Mouse (Mus musculus): ENCODE results near the gene Ppp5c. TPM values are rescaled to one million over a fixed set of nuclear protein-coding genes. Genes with fewer than 3 reads are reported as not detected.

Ppp5c gene
- total RNA-seq, 4 experiments from 2014 or later: 95.4 to 106 (median 99.0) TPM

DNA sequence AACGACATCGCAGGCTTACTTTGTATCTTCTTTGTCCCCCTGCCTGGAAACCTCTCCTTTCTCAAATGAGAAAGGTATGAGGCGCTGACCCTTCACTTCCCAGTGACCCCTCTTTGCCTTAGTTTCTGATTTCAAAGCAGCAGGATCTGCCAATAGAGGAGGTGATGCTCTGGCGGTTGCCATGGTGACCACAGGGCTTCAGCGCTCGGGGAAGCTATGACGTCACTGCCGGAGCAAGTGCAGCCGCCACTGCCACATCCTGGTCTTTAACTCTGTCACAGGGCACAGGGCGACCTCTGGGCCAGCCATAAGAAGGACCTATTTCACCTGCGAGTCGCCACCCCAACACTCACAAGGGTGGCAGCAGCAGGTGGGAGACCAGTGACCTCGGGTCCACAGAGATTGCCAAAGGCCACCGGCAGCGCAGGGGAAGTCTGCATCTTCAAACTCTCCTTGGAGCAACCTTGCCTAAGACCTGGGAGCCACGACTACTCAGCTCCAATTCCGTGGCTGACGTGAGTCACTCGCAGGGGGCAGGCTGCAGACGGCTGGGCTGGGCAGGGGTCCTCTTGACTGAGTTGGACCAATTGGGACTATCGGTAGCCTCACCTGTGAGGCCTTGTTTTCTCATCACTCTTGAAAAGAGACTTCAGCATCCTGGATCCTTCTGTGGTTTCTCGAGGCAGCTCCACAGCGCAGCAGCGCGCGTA, 44.7 kb downstream of the Ppp5c start, which contains the start of gene Gm42372:
Gene Gm42372 (plus strand): TSS at position 228 of the 710 bp plus-strand sequence.
- DNase-seq (ENCODE audit: low spot score): no peak

DNA sequence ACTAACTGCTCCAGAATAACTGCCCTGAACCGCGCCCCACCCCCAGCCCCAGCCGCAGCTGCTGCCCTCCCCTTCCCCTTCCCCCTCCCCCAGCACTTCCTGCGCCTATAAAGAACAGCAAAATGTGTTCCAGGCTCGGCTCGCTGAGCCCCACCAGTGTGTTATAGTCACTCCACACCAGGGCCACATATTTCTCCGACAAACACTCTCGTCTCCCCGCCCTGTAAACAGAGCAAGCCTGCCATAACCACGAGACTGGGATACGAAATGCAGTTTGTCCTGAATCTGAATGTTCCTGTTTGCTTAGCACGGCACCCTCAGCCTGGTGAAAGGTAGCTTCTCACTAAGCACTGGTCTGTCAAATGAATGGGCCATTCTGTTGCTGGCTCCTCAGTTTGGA, 47.4 kb downstream of the Ppp5c start:
- DNase-seq (ENCODE audit: low spot score): no peak

DNA sequence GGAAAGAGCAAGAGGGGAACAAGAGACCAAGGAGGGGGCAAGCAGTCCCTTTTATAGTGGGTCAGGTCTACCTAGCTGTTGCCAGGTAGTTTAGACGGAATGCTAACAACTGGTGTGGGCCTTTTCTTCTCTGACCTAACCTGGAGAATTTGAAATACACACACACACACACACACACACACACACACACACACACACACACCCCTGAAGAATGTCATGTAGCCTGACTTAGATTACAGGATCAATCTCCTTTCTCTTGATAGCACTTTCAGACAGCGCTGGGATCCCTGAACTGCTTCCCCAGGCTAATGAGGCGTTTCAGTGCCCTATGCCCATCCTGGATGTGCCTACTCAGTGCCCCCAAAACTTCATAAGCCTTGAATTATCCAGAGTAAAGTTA, 49.1 kb downstream of the Ppp5c start:
- no peak for DNase-seq (ENCODE audit: low spot score)

DNA sequence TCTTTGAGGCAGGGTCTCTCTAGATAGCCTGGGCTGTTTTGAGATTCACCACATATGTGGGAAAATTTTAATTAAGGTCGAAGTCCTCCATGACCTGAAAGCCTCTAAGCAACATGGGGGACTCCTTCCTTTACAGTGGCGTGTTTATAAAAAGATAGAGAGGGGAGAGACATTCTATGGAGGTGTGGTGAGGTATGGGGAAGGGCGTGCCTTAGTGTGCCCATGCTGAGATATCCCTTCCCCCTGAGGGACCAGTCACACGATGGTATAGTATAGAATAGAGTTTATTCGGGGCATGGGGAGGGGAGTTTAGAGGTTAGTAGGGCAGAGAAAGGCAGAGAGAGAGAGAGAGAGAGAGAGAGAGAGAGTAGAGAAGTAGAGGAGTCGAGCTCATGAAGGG, 49.6 kb downstream of the Ppp5c start:
- DNase-seq (ENCODE audit: low spot score): no peak

DNA sequence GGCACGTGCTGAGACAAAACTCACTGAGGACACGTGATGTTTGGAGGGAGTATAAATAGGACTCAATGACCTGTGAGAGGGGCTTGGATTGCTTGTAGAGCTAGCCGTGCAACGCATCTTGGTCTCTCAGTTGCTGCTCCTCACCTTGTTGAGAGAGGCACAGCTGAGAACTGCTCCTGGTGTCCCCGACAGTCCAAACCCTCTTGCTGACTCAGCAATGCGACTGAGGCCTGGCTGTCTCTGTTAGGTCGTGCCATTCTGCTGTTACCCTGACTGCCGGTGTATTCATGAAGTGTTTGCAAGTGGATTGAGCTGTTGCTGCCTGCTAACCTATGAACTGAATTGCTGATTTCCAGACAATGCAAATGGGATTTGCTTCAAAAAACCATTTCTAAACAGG, 51.4 kb downstream of the Ppp5c start:
- DNase-seq (ENCODE audit: low spot score): no peak

DNA sequence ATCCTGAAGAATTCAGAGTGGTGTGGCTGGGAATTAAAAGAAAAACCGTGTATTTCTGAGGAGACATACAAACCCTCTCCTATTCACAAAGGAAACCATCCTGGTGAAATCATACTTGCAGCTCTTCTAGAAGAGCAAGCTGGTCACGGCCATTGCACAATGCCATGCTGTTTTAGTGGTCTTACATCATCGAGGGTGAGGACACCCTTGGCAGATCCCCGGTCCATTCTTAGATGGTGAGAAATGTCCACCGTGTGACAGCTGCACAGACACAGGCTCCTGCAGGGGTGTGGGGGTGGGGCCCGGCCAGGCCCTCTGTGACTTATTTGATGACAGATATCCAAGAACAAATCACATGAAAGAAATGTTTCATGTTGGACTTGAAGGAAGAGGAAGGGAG, 53.7 kb downstream of the Ppp5c start:
- peak; percentile 64 for DNase-seq (ENCODE audit: low spot score)

DNA sequence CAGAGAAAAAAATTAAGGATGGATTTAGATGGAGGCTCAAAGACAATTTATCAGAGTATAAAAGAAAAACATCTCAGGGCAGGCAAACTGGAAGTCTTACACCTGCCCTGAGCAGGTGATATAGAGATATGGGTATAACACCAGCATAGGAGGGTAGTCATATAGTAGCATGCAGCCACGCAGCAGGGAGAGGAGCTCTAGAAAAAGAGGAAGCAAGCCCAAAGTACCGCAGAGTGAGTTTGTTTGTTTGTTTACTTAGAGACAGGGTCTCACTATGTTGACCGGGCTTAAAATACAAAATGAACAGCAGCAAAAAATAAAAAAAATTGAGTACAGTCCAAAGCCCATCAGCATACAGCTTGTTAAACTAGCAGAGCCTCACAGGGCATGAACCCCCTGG, 56.6 kb downstream of the Ppp5c start:
- no peak for DNase-seq (ENCODE audit: low spot score)

DNA sequence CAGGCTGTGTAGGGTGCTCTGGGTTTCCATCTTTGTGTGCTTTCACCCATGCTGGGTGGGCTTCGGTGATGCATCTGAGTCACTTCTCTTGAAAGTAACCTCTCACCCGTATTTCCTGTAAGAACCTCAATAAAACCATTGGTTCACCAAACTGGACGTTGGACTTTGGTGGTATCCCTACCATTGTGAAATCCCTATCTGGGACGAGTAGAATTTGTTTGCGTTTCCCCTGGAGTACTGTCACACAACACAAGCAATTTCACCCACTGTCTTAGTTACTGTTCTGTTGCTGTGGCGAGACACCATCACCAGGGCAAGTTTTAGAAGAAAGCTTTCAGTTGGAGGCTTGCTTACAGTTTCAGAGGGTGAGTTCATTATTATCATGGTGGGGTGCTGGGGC, 59.3 kb downstream of the Ppp5c start:
- DNase-seq (ENCODE audit: low spot score): no peak

DNA sequence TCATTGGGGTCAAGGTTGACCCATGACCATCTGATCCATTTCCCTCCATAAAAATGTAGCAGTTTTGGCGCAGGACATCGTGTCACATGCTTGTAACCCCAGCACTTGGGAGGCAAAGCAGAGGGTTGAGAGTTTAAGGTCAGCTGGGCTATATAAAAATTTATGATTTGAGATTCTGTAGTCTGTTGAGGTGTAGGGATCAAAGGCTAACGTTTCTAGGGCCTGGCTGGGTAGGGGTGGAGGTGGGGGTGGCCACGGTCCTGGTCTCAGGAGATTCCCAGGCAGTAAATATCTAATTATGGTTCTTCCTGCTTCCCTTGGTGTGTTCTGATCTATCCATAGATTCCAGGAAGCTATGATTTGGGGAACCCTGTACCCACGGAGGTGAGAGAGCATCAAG, 66.0 kb downstream of the Ppp5c start:
- no peak for DNase-seq (ENCODE audit: low spot score)

DNA sequence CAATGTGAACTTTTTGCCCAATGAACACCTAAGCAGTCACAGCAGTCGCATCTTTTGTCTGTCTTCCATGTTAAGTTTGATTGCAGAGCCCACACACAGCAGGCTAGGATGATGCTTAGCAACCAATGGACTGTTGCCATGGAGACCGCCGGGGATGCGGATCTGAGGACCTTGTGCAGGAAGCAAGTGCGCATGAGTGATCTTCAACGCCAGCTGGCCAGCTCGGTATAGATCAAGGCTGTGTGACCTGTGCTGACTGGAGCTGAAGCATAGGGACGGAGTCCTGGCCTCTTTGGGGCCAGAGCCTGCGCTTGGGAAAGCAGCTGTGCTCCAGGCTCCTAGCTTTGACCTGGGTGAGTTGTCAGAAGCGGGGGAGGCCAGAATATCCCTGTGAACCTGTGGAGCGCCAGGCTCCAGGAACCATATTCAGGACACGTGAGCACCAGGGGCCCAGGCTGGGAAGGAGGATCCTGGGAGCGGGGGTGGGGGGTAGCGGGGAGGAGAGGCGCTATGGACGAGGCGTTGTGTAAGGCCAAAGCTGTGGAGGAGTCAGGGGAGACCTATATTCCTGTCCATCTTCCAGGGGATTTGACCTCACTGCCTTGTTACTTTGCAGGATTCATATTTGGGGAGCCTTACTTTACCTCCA, 68.1 kb downstream of the Ppp5c start, which contains the start of gene Pnmal1:
Gene Pnmal1 (plus strand): TSS at position 141 of the 649 bp plus-strand sequence.
- DNase-seq (ENCODE audit: low spot score): no peak

DNA sequence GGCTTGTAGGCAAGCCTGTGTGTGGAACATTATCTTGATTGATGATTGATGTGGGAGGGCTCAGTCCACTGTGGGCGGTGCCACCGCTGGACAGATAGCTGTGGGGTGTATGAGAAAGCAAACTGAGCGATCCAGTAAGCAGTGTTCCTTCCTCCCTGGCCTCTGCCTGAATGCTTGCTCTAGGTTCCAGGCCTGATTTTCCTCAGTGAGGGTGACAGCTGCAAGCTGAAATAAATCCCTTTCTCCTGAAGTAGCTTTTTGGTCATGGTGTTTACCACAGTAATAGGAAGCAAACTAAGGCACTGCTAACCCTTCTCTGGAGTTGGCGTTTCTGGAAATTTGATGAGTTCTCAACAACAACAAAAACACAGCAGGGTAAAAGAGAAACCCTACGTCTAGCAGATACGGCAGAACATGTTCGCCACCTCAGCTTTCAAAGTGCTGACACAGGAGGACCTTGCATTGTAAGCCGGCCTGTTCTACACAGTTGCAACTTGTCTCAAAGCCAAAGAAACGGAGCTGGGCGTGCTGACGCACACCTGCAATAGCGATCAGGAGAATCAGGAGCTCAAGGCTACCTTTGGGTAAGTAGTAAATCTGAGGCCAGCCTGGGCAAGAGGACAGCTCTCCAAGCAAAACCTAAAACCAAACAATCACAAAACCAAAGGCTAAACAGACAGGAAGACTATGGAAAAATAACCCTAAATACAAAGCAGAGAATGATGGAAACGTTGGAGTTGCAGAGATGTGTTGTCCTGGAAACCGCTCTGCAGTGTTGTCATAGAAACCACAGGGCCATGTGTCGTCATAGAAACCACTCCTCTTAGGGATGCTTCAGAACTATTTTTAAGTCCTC, 71.1 kb downstream of the Ppp5c start:
- no peak for DNase-seq (ENCODE audit: low spot score)

DNA sequence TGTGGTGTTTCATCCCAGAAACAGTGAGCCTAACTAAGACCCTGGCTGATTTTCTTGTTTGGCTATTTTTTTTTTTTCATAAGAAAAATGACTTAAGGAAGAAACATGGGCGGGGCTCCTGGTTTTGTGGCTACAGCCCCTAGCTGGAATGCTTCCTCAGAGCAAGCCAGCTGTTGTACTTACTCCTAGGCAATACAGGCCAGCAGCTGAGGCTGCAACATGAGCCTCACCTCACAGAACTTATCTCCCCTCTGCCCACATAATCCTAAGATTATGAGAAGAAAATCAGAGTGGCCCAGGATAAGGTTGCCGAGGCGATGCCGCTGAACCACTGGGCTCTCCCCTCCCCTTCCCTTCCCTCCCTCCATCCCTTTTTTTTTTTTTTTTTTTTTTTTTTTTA, 72.0 kb downstream of the Ppp5c start:
- no peak for DNase-seq (ENCODE audit: low spot score)

Other genes with a start within 250 kb of the Ppp5c start
- 10 to 100 TPM; 14.5 to 21.7 (median 17.7) TPM for gene Slc1a5, start 246.6 kb downstream of the Ppp5c start, total RNA-seq (2022)
- gene Strn4, start 212.0 kb downstream of the Ppp5c start, total RNA-seq (2022): 10 to 100 TPM; 47.9 to 61.2 (median 49.1) TPM
- 10 to 100 TPM; 47.3 to 56.4 (median 53.0) TPM for gene Fkrp, start 211.2 kb downstream of the Ppp5c start, total RNA-seq (2022)
- 10 to 100 TPM; 13.1 to 16.7 (median 14.8) TPM for gene Prkd2, start 185.0 kb downstream of the Ppp5c start, total RNA-seq (2022)
- gene Dact3, start 152.6 kb downstream of the Ppp5c start, total RNA-seq (2022): 1 to 10 TPM; 8.0 to 9.5 (median 8.6) TPM
- 1 to 10 TPM; 1.0 to 1.5 (median 1.1) TPM for gene Gng8, start 136.1 kb downstream of the Ppp5c start, total RNA-seq (2022)
- 1 to 10 TPM; 1.9 to 3.5 (median 3.1) TPM for gene Ptgir, start 121.4 kb downstream of the Ppp5c start, total RNA-seq (2022)
- gene Calm3, start 103.8 kb downstream of the Ppp5c start, total RNA-seq (2022): 100 to 1,000 TPM; 153 to 208 (median 191) TPM
- gene Pnmal2, start 83.2 kb downstream of the Ppp5c start, total RNA-seq (2022): 1 to 10 TPM; 3.5 to 4.9 (median 4.3) TPM
- not detected for gene Pnmal1, start 68.2 kb downstream of the Ppp5c start, total RNA-seq (2022)
- not detected for gene Gm42372, start 44.8 kb downstream of the Ppp5c start, total RNA-seq (2022)
- 1 to 10 TPM; 3.2 to 5.1 (median 4.5) TPM for gene Ccdc8, start 35.2 kb downstream of the Ppp5c start, total RNA-seq (2022)
- 1 to 10 TPM in 2 of 4 experiments, under 1 TPM in 2; 0.80 to 3.1 (median 1.6) TPM for gene Hif3a, start 34.5 kb upstream of the Ppp5c start, total RNA-seq (2022)
- gene Psg16, start 46.1 kb upstream of the Ppp5c start, total RNA-seq (2022): under 1 TPM in 3 of 4 experiments, not detected in 1; 0.09 to 0.22 (median 0.14) TPM
- not detected for gene Ceacam3, start 122.4 kb upstream of the Ppp5c start, total RNA-seq (2022)
- gene Psg29, start 175.6 kb upstream of the Ppp5c start, total RNA-seq (2022): not detected